Mouse (Mus musculus): ENCODE data around the gene Tvp23b.

Gene Tvp23b

GRCm38 (mm10) chr11:62891763-62892162, 12.5 kb downstream of the Tvp23b start:
- no peak for DNase-seq (ENCODE audit: low read depth)

GRCm38 (mm10) chr11:62901699-62902323, 22.6 kb downstream of the Tvp23b start:
- peak; percentile 37 for DNase-seq (ENCODE audit: low read depth)

GRCm38 (mm10) chr11:62903871-62904495, 24.7 kb downstream of the Tvp23b start:
- no peak for DNase-seq (ENCODE audit: low read depth)

- DNase-seq (ENCODE audit: low read depth) = no peak
These were observed 30.6 kb downstream of the Tvp23b start for GRCm38 (mm10) chr11:62909720-62910306.

GRCm38 (mm10) chr11:62911362-62911761, 32.1 kb downstream of the Tvp23b start:
- no peak for DNase-seq (ENCODE audit: low read depth)

- DNase-seq (ENCODE audit: low read depth) = no peak
These were observed 33.9 kb downstream of the Tvp23b start for GRCm38 (mm10) chr11:62913141-62913540.

GRCm38 (mm10) chr11:62914532-62914931, 35.3 kb downstream of the Tvp23b start:
- DNase-seq (ENCODE audit: low read depth) = no peak

GRCm38 (mm10) chr11:62915486-62915885, 36.2 kb downstream of the Tvp23b start:
- DNase-seq (ENCODE audit: low read depth) = no peak

GRCm38 (mm10) chr11:62916765-62917164, 37.5 kb downstream of the Tvp23b start:
- DNase-seq (ENCODE audit: low read depth) = no peak

- no peak for DNase-seq (ENCODE audit: low read depth)
These were observed 40.9 kb downstream of the Tvp23b start for GRCm38 (mm10) chr11:62919946-62920742.

GRCm38 (mm10) chr11:62920743-62921050, 41.4 kb downstream of the Tvp23b start:
- DNase-seq (ENCODE audit: low read depth) = no peak

- peak; percentile 58 for DNase-seq (ENCODE audit: low read depth)
These were observed 42.1 kb downstream of the Tvp23b start for GRCm38 (mm10) chr11:62921052-62921977.

- DNase-seq (ENCODE audit: low read depth) = no peak
These were observed 45.0 kb downstream of the Tvp23b start for GRCm38 (mm10) chr11:62924091-62924761.

GRCm38 (mm10) chr11:62929799-62930198, 50.5 kb downstream of the Tvp23b start:
- DNase-seq (ENCODE audit: low read depth) = peak; percentile 53

GRCm38 (mm10) chr11:62930574-62930973, 51.3 kb downstream of the Tvp23b start:
- DNase-seq (ENCODE audit: low read depth) = no peak

GRCm38 (mm10) chr11:62931141-62931540, 51.9 kb downstream of the Tvp23b start:
- no peak for DNase-seq (ENCODE audit: low read depth)

- DNase-seq (ENCODE audit: low read depth) = no peak
These were observed 53.8 kb downstream of the Tvp23b start for GRCm38 (mm10) chr11:62933099-62933498.

- no peak for DNase-seq (ENCODE audit: low read depth)
These were observed 55.7 kb downstream of the Tvp23b start for GRCm38 (mm10) chr11:62934795-62935514.

- no peak for DNase-seq (ENCODE audit: low read depth)
These were observed 58.7 kb downstream of the Tvp23b start for GRCm38 (mm10) chr11:62937986-62938385.

GRCm38 (mm10) chr11:62938921-62939320, 59.7 kb downstream of the Tvp23b start:
- no peak for DNase-seq (ENCODE audit: low read depth)

All from c-Kit-positive CD71-positive TER-119-negative erythroid progenitor cells, embryonic 14.5 days (primary cell).